Mouse (Mus musculus): ENCODE results near the gene Cldn34c3. TPM values are rescaled to one million over a fixed set of nuclear protein-coding genes. Genes with fewer than 3 reads are reported as not detected.
"Not testable (repeated sequence)": the region's sequence is repeated elsewhere in the genome, so short reads cannot be mapped to it uniquely, and the experiment has no call there.

The Cldn34c3 gene
- not detected in 2 replicates for polyA plus RNA-seq (2015; fragmentation: Nextera tagmentation; extraction: Ambion mirVana)

- H3K36me3 ChIP-seq (ENCODE audit: control insufficient read depth, insufficient read depth, low read length); H3K27ac ChIP-seq (ENCODE audit: low read length); H3K27me3 ChIP-seq (ENCODE audit: control insufficient read depth, insufficient read depth, low read depth, low read length); H3K4me1 ChIP-seq (ENCODE audit: control insufficient read depth, insufficient read depth, low read length); H3K4me2 ChIP-seq (ENCODE audit: low read length); H3K4me3 ChIP-seq (ENCODE audit: low read depth, low read length); ATAC-seq; H3K9ac ChIP-seq (ENCODE audit: low read depth, low read length); H3K9me3 ChIP-seq (replicated peaks; ENCODE audit: control insufficient read depth, low read length, poor library complexity, severe bottlenecking): not testable (repeated sequence)
Measured at GRCm38 (mm10) chrX:123793365-123793764, at the start of gene Cldn34c3. Gene Cldn34c3 (plus strand): TSS chrX:123793665.

Other genes with a start within 250 kb of the Cldn34c3 start
- gene Cldn34c2, start 212.0 kb upstream of the Cldn34c3 start, polyA plus RNA-seq (2015; fragmentation: Nextera tagmentation; extraction: Ambion mirVana): not detected in 2 replicates
- gene Gm17467, start 88.9 kb upstream of the Cldn34c3 start, polyA plus RNA-seq (2015; fragmentation: Nextera tagmentation; extraction: Ambion mirVana): not detected in 2 replicates